Mouse (Mus musculus) neutrophil, adult 5-6 weeks (primary cell): ENCODE data around the gene Reg3b. TPM values are rescaled to one million over a fixed set of nuclear protein-coding genes. Genes with fewer than 3 reads are reported as not detected.
"Not testable (repeated sequence)": the region's sequence is repeated elsewhere in the genome, so short reads cannot be mapped to it uniquely, and the experiment has no call there.

Experiments
- ATAC-seq: fragments of 151-379, 151-347 bp; 2 replicates; pipeline ENCODE4 v1.8.0; 2017; ENCODE audit warnings: mild to moderate bottlenecking, moderate TSS enrichment; ENCODE audit not compliant: insufficient number of reproducible peaks, poor library complexity, low FRiP score, severe bottlenecking; ENCODE audit errors: extremely low read depth
- total RNA-seq: library from RNA; stranded (forward); fragments of 200-1000 nt; gene quantifications from 2 replicates; pipeline ENCODE4 v1.2.3, GENCODE M21; 2017

The Reg3b gene
- total RNA-seq = not detected in 2 replicates

DNA sequence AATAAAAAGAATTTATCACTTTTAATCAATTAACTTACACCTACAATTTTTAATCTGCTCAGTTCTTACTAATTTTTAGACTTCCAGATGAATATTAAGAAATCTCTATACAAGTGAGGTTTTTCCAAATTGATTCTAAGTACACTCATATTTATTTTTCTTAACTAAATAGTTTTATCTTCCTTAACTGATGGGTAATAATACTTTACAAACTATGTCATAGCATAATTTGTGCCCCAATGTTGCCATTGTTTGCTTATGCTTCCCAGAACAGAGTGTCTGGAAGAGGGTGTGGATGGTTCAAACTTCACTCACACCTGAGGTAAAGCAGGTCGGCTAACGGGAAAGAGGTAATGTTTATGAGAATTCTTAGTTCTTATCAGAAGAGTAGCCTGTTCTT lies at the start of gene Reg3b:
TSS of gene Reg3b (plus strand) at position 301 of the 400 bp plus-strand sequence.
- ATAC-seq = no peak

DNA sequence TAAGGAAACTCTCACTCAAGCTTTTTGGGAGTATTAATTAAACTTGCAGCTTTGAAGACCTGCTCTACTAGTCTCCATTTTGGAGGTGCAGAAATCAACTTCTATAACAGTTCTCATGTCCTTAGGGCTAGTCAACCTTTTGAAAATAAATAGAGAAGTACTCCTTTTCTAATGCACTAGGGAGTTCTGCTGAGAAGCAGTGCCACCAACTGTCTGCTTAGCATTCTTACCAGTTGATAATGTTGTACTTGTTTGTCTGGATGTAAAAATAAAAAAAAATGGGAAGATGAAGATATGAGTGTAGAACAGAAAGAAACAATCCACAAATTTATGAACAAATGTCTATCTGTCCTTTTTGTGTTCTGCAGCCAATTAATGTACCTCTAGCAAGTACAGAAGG lies 42.7 kb upstream of the Reg3b start:
- no peak for ATAC-seq

DNA sequence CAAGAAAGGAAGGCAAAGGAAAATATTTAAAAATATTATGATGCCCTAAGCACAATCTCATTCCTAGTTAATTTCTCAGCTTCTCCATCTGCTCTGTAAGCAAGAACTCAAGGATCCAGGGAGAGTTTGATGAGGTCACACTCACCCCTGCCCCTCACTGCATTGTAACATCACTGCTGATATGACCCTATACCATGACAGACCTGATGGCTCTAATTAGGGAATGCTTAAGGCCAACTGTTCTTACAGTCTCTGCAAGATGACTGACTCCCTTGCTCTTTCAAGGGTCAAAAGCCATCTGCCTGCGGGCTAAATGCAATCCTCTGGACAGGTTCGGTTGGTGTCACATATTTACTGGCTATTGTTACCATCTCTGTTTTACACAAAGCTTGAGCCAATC lies 41.3 kb upstream of the Reg3b start:
- ATAC-seq = no peak

DNA sequence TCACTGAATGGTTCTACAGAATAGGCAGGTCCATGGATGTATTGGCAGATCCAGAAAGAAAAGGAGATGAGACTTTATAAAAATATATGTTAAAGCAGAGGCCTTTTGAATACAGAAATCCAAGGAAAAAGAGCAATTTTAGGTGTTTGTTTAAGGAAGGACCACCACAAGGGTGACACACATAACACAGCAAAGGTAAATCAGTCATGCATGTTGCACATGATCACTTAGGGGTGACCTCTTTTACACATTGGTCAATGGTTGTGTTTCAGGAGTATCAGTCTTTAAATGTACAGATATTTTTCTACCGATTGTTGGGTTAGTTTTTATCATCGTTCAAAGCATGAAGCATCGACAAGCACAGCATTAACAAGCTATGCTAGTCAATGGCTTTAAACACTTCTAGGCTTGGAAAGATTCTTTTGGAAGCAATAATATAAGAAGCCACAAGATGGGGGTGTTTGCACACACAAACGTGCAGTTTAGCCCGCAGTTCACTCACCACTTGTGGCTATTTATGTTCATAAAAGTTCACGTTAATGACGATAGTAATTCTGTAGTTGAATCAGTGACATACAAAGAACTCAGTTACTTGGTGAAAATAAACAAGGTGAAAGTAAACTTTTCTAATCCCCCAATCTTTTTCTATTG lies 38.4 kb upstream of the Reg3b start:
- ATAC-seq = no peak

DNA sequence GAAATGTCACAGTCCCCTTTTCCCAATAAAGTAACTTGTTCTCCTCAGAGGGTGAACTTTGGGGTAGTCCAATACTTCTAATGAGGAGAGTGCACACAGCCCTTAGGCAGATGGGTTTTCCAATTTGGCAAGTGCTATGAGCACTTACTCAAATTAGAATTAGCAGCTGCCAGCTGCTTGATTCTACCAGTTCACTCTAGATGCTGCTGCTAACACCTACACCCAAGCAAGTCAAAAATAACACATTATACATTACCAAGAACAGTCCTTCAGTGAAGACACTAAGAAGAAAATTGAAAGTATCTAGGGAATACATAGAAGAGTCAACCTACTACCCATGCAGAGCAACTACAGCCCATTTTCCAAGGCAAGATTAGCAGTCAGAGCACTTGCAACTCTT lies 30.2 kb upstream of the Reg3b start:
- ATAC-seq = no peak

DNA sequence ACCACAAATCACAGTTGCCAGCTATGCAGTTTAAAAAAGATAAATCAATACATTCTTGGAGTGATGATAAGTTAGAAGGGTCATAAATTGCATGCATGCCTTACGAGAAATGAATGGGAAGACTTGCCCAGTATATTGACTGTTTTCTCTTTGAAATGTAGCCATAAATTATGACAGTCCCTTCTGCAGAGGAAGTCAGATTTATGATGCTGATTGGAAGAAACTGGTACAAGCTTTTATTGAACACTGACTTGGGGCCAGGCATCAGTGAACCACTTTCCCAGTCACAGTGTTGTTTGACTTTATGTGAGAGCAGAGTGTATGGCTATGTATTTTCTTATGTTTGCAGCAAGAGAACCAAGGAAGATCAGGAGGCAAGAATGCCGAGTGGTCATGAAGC lies 28.8 kb upstream of the Reg3b start:
- no peak for ATAC-seq

DNA sequence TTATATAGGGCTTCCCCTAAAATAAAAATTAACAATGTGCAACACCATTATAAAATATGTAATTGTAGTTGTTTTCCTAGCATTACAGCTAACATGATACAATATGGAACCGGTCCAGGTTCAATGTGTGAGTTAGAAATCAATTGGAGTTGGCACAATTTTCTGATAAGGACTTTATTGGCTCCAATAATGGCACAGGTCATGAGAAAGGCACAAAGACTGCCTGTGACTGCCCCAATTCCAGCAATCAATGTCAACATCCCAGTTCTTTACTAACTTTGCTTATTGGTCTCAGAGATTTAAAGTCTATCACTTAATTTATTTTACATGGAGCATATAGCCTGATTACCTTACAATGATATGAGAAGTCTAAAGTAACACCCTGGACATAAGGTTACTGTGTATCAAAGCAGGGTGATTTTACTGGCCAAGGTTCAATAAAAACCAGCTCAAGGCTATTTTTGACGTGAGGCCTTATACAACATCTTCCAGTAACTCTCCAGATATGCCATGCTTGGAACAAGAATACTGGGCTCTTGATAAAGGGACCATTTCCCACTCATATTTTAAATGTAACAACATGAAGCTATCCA lies 8.4 kb upstream of the Reg3b start:
- ATAC-seq = no peak

DNA sequence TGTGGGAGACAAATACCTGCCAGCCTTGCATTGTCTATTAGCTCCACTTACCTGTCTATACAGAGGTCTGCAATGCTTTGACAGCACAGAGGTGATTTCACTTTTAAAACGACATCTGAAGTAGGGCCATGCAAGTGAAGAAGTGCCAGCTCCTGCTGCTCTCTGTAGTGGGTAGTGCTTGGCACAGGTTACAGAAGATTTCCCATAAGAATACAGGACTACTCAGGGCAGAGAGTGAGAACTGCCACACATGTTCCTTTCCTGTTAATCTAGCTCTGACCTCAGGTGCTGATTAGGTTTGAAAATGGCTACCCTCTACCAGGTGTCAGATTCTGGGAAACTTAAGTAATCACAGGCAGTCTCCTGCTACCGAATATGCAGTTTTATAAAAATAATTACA lies 8.3 kb downstream of the Reg3b start, which contains the start of gene Reg3d:
TSS of gene Reg3d (minus strand) at position 101 of the 400 bp plus-strand sequence.
- ATAC-seq = no peak

DNA sequence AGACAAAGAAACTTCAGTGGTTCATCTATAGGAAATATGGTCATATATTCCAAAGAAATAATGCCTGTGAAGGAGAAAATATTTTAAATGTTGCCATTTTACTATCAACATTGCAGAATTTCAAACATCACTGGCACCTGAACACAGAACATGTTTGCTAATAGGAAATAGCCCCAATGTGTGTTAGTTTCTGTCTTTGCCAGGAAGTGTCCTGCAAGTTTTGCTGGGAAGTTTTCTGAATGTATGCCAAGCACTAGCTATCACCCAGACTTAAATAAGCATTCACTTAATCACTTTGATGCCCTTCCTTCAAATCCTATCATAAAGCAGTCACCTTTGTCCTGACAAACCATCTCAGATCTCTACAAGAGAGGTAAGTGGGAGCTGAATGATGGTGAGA lies 10.0 kb downstream of the Reg3b start, which contains the start of gene Reg3a:
TSS of gene Reg3a (plus strand) at position 301 of the 400 bp plus-strand sequence.
- ATAC-seq = no peak

DNA sequence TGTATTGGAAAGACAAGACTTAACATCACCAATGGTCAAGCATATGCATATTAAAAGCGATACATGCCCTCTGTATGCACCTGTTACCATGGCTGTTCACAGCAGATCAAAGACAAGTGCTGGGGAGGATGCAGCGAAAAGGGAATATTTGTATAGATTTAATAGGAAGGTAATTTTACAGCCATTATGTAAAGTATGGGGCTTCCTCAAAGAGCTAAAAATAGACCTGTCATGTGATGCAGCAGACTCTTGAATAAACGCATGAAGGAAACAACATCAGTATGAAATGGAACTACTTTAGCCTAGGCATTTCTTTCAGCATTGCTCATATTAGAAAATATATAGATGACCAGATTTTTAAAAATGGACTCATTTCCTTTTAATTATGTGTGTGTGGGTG lies 15.2 kb downstream of the Reg3b start:
- no peak for ATAC-seq

DNA sequence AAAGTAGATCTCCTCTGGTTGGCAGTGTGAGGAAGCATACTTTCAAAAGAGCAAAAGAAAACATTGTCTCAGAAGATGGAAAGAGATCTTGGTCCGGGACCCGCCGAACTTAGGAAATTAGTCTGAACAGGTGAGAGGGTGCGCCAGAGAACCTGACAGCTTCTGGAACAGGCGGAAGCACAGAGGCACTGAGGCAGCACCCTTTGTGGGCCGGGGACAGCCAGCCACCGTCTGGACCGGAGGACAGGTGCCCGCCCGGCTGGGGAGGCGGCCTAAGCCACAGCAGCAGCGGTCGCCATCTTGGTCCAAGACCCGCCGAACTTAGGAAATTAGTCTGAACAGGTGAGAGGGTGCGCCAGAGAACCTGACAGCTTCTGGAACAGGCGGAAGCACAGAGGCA lies 24.9 kb downstream of the Reg3b start, which contains the start of gene Reg2:
TSS of gene Reg2 (plus strand) at position 301 of the 400 bp plus-strand sequence.
- ATAC-seq = not testable (repeated sequence)

DNA sequence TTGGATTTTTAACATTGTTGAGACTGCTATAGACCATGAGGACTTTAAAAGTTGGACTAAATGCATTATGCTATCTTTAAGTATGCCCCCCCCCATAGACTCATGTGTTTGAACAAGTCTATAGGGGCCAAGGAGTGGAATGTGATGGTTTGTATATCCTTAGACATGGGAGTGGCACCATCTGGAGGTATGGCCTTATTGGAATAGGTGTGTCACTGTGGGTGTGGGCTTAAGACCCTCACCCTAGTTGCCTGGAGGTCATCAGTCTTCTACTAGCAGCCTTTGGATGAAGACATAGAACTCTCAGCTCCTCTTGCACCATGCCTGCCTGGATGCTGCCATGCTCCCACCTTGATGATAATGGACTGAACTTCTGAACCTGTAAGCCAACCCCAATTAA lies 52.0 kb downstream of the Reg3b start, which contains the start of gene Reg1:
TSS of gene Reg1 (plus strand) at position 301 of the 400 bp plus-strand sequence.
- ATAC-seq = not testable (repeated sequence)

Other genes with a start within 250 kb of the Reg3b start
- gene Reg3d, start 8.2 kb downstream of the Reg3b start, total RNA-seq = not detected in 2 replicates
- not detected in 2 replicates for gene Reg3a, start 10.1 kb downstream of the Reg3b start, total RNA-seq
- gene Reg2, start 25.0 kb downstream of the Reg3b start, total RNA-seq = not detected in 2 replicates
- gene Reg1, start 52.1 kb downstream of the Reg3b start, total RNA-seq = not detected in 2 replicates
- gene Reg3g, start 98.2 kb downstream of the Reg3b start, total RNA-seq = not detected in 2 replicates